25 mouse cellular contexts compared by ENCODE assay signal in the genomic region with DNA sequence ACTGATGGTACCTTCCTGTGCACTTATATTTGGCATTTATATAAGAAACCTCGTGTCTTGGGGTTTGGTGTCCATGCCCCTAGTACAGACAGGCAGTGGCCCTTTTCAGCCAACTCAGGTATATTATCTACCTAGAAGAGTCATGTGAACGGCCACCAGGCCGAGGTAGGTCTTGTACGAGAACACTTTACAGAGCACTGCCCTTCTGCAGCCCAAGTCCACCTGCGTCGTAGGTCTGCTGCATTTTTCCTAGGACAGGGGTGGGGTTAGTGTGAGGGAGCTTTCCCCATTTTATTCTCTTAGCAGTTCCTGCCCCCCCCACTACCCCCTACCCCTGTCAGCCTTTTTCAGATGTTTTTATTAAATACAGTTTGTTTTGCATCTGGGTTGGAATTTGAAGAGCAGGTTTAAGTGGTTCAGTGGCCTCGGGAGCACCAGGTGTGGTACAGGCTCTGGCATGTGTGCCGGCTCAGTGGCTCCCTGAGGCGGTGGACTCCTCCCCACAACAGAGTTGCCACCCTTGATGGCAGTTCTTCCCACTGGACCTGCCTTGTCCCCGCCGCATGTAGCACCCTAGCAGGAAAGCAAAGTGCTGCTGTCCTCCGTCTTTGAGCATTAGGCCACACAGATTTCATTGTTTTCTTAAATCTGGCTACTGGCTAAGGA.
"Had no signal": no experiment of that assay in that cellular context is flagged by ENCODE, and none has a peak within 500 bp of the region (broad histone marks: within the 10 kb centered on the region; RNA-seq: fewer than 3 reads in every experiment).

No protein-coding gene starts in this region.

- H3K36me3 ChIP-seq: heart, embryonic 10.5 days; heart, embryonic 12.5 days; hindbrain, embryonic 10.5 days; hindbrain, embryonic 12.5 days; intestine, embryonic 15.5 days; kidney, embryonic 15.5 days; limb, embryonic 10.5 days; limb, embryonic 12.5 days had no signal

- H3K4me3 ChIP-seq: gastrocnemius, adult 2 months; heart, embryonic 10.5 days; heart, embryonic 12.5 days; hindbrain, embryonic 10.5 days; hindbrain, embryonic 12.5 days; intestine, embryonic 15.5 days; kidney, embryonic 15.5 days; layer of hippocampus, adult 2 months; left cerebral cortex, adult 2 months; limb, embryonic 10.5 days; limb, embryonic 12.5 days had no signal

- DNase-seq: gastrocnemius, adult 2 months; gastrocnemius, postnatal 10 days; gastrocnemius, postnatal 25 days; heart, adult 18-20 months; heart, postnatal 10 days; heart, postnatal 4 days; kidney, adult 18-20 months; kidney, adult 8-10 months; kidney, postnatal 25 days; liver had no signal

- H3K4me1 ChIP-seq: intestine, embryonic 15.5 days had no signal

- H3K27ac ChIP-seq: gastrocnemius, adult 2 months; heart, embryonic 10.5 days; hindbrain, embryonic 10.5 days; hindbrain, embryonic 12.5 days; hindbrain, embryonic 14.5 days; intestine, embryonic 15.5 days; kidney, embryonic 15.5 days; kidney, postnatal 0 days; layer of hippocampus, adult 2 months; left cerebral cortex, adult 2 months; limb, embryonic 10.5 days; limb, embryonic 12.5 days had no signal

- H3K9ac ChIP-seq: heart, embryonic 12.5 days; hindbrain, embryonic 12.5 days; hindbrain, embryonic 14.5 days; intestine, embryonic 15.5 days; kidney, embryonic 15.5 days; limb, embryonic 12.5 days had no signal

- H3K9me3 ChIP-seq: heart, embryonic 10.5 days; heart, embryonic 12.5 days; hindbrain, embryonic 10.5 days; hindbrain, embryonic 12.5 days; intestine, embryonic 15.5 days; kidney, embryonic 15.5 days; limb, embryonic 10.5 days; limb, embryonic 12.5 days had no signal

- H3K27me3 ChIP-seq: hindbrain, embryonic 12.5 days; intestine, embryonic 15.5 days; kidney, embryonic 15.5 days; limb, embryonic 12.5 days had no signal

- ATAC-seq: hindbrain, embryonic 16.5 days; inflammation-experienced regulatory T-cells, adult 6 months; intestine, embryonic 15.5 days; intestine, postnatal 0 days had no signal

- H3K4me2 ChIP-seq: heart, embryonic 12.5 days; hindbrain, embryonic 12.5 days; hindbrain, embryonic 14.5 days; intestine, embryonic 15.5 days; kidney, embryonic 15.5 days; limb, embryonic 12.5 days had no signal
